Mouse (Mus musculus): ENCODE results near the gene Gm4981. TPM values are rescaled to one million over a fixed set of nuclear protein-coding genes. Genes with fewer than 3 reads are reported as not detected.
"Not testable (repeated sequence)": the region's sequence is repeated elsewhere in the genome, so short reads cannot be mapped to it uniquely, and the experiment has no call there.

Gene Gm4981
- polyA plus RNA-seq (2012; rRNA removed): not detected in 2 replicates

DNA sequence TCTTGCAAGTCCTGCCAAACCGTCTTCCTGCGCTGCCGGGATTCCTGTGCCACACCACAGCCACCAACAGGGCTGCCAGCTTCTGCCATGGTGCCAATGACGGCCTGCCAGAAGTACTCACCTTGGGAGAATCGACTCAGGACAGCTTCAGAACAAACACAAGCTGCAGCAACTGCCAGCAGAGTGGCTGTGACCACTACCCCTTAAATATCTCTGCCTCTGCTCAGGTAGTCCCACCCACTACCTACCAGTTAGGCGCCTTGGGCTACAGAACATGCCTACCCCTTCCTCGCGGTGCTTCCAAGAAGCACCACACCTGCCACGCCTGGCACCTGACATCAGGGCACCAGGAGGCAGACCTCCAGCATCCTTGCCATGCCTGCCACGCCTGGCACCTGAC lies at the start of gene Gm4981:
Gene Gm4981, minus strand, starts transcription at position 89 of the 400 bp plus-strand sequence.
- no peaks in the 10 kb centered on the region for H3K36me3 ChIP-seq (ENCODE audit: control insufficient read depth, insufficient read depth, low read length)
- DNase-seq (ENCODE audit: low read depth in 1 of 2, low spot score in 2 of 2): no peak
- H3K27ac ChIP-seq (ENCODE audit: insufficient read depth, low read length): no peak within 1 kb of the TSS
- TF ChIP-seq POLR2A (IDR thresholded peaks at IDR 0.05; ENCODE audit: low read depth, low read length) (no peak), CTCF (IDR thresholded peaks at IDR 0.05; ENCODE audit: extremely low read depth, insufficient read depth, insufficient read length, insufficient replicate concordance) (no peak)
- no peaks in the 10 kb centered on the region for H3K4me1 ChIP-seq (ENCODE audit: control insufficient read depth, insufficient read depth, insufficient read length)
- no peak within 1 kb of the TSS for H3K4me3 ChIP-seq (ENCODE audit: extremely low read depth, insufficient read depth, insufficient read length)
- WGBS: 87% methylated on average over 10 of the region's 10 CpGs
- H3K27me3 ChIP-seq (ENCODE audit: control insufficient read depth, insufficient read depth, low read length): no peaks in the 10 kb centered on the region

DNA sequence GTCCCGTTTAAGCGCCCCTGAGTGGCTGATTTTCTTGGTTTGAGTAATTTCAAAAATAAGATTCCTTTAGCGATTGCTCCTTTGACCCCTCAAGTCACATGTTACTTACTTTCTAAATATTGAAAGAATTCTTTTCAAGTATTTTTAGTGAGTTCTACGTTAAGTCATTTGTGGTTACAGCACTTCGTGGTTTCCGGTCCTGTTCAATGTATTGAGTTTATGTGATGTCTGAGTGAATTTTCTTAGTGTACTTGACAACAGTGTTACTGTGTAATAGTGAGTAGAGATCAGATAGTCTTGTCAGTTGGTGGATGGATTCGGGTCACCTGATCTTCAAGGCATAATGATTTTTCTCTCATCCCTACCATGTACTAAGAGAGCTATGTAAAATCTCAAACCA lies 45.7 kb upstream of the Gm4981 start:
- TF ChIP-seq POLR2A (IDR thresholded peaks at IDR 0.05; ENCODE audit: low read depth, low read length) (no peak), CTCF (IDR thresholded peaks at IDR 0.05; ENCODE audit: extremely low read depth, insufficient read depth, insufficient read length, insufficient replicate concordance) (no peak)
- Histone ChIP-seq H3K27ac (ENCODE audit: insufficient read depth, low read length) (no peak overlapping the region), H3K27me3 (ENCODE audit: control insufficient read depth, insufficient read depth, low read length) (no peaks in the 10 kb centered on the region), H3K4me1 (ENCODE audit: control insufficient read depth, insufficient read depth, insufficient read length) (no peaks in the 10 kb centered on the region), H3K4me3 (ENCODE audit: extremely low read depth, insufficient read depth, insufficient read length) (no peak overlapping the region), H3K36me3 (ENCODE audit: control insufficient read depth, insufficient read depth, low read length) (peaks cover 23% of the 10 kb centered on the region)
- DNase-seq (ENCODE audit: low read depth in 1 of 2, low spot score in 2 of 2): no peak
- WGBS: 75% methylated on average over 7 of the region's 7 CpGs

DNA sequence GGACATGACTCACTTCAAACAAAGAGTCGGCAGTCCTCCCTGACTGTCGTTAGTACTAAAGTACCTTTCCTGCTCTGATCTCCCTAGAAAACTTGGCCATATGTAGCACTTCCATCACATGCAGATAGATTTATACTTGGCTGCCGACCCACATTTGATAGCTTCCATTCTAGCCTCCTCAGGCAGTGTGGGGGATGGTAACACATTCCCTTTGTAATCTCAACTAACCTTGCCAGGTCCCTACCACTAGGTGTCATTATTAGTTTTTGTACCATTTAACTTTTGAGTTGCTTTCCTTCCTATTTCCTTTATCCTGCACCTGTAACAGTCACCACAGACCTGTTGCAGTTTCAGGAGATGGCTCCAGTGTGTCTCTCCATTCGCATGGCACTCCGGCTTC lies 22.0 kb upstream of the Gm4981 start:
- Histone ChIP-seq H3K27ac (ENCODE audit: insufficient read depth, low read length) (no peak overlapping the region), H3K4me3 (ENCODE audit: extremely low read depth, insufficient read depth, insufficient read length) (no peak overlapping the region), H3K27me3 (ENCODE audit: control insufficient read depth, insufficient read depth, low read length) (no peaks in the 10 kb centered on the region), H3K4me1 (ENCODE audit: control insufficient read depth, insufficient read depth, insufficient read length) (peaks cover 3% of the 10 kb centered on the region), H3K36me3 (ENCODE audit: control insufficient read depth, insufficient read depth, low read length) (peaks cover 9% of the 10 kb centered on the region)
- 80% methylated on average over 5 of the region's 5 CpGs for WGBS
- no peak for DNase-seq (ENCODE audit: low read depth in 1 of 2, low spot score in 2 of 2)
- TF ChIP-seq CTCF (IDR thresholded peaks at IDR 0.05; ENCODE audit: extremely low read depth, insufficient read depth, insufficient read length, insufficient replicate concordance) (no peak), POLR2A (IDR thresholded peaks at IDR 0.05; ENCODE audit: low read depth, low read length) (no peak)

DNA sequence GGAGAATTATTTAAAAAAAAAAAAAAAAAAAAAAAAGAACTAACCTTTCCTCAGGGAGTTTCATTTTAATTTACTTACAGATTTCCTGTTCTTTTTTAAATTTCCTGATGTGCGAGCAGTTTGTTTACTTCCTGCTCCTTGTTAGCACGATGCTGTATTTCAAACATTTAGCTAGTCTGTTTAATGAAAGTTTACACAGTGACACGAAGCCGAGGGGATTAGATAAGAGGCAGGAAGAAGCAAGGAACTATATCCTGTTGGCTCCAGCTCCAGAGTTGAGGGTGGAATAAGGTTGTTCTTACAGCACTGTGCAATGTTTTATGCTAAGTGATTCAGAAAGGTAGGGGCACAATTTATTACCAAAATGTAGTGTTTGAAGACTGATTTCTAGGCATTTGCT lies 19.5 kb upstream of the Gm4981 start:
- no peaks in the 10 kb centered on the region for H3K27me3 ChIP-seq (ENCODE audit: control insufficient read depth, insufficient read depth, low read length)
- no peak for TF ChIP-seq POLR2A (IDR thresholded peaks at IDR 0.05; ENCODE audit: low read depth, low read length)
- TF ChIP-seq CTCF (IDR thresholded peaks at IDR 0.05; ENCODE audit: extremely low read depth, insufficient read depth, insufficient read length, insufficient replicate concordance): no peak
- H3K4me1 ChIP-seq (ENCODE audit: control insufficient read depth, insufficient read depth, insufficient read length): peaks cover 3% of the 10 kb centered on the region
- WGBS: 0% methylated on average over 4 of the region's 4 CpGs
- H3K36me3 ChIP-seq (ENCODE audit: control insufficient read depth, insufficient read depth, low read length): peaks cover 5% of the 10 kb centered on the region
- H3K4me3 ChIP-seq (ENCODE audit: extremely low read depth, insufficient read depth, insufficient read length): peak overlapping the region; percentile 78
- H3K27ac ChIP-seq (ENCODE audit: insufficient read depth, low read length): no peak overlapping the region
- DNase-seq (ENCODE audit: low read depth in 1 of 2, low spot score in 2 of 2): no peak

DNA sequence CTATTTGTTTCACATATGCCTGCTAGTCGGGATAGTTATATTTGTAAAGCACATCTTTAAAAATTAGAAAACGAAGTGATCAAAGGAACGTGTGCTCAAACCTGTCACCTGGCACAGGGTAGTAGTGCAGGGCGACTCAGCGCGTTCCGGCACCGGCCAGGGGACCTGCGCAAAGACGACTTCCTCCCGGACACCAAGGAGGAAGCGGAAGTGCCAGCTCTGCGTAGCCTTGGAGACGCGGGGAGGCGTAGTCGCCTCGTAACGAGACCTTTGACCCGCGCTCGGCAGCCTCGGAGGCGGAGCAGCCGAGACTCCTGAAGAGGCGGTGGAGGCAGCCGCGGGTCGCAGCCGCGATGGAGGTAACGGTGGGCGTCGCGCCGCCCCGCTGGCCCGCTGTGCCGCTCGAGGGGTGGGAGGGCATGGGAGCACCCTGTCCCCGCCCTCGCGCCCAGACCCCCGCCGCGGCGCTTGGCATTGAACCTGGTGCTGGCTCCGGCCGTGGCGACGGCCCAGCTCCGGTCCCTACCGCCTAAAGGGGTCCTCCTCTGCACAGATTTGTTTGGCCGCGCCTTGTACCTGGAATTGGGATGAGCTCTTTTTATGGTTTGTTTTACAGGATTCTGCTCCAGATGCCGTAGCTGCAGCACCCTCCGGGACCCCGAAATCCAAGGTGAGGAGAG lies 18.9 kb upstream of the Gm4981 start, which contains the start of gene Gcc2:
Gene Gcc2, plus strand, starts transcription at position 285 of the 680 bp plus-strand sequence.
- DNase-seq (ENCODE audit: low read depth in 1 of 2, low spot score in 2 of 2): peak; percentile 87 to 92
- Histone ChIP-seq H3K36me3 (ENCODE audit: control insufficient read depth, insufficient read depth, low read length) (peaks cover 5% of the 10 kb centered on the region), H3K27ac (ENCODE audit: insufficient read depth, low read length) (peak within 1 kb of the TSS; percentile 18; the same call in 1 of the 2 replicates)

DNA sequence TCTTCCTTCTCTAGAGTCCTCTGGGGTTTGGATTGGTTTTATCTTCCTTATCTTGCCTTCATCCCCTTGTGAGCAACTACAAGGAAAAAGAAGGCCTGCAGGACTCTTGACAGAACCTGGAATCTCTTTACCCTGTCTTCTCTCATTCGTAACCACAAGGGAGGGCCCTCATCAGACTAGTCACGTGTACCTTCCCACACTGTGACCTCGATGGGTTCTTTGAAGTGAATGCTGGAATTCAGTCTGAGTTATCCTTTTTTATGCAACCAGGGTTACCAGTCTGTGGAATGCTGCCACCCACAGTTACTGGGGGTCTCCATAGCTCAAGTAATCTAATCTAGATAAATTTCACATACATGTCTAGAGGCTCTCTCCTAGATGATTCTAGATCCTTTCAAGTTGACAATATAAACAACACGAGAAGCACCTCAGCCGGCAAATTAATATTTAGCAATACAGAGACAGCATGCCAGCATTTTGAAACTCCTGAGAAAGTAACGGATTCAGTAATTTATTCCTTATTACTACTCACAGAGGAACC lies 18.2 kb upstream of the Gm4981 start:
- DNase-seq (ENCODE audit: low read depth in 1 of 2, low spot score in 2 of 2): no peak
- Histone ChIP-seq H3K4me3 (ENCODE audit: extremely low read depth, insufficient read depth, insufficient read length) (no peak overlapping the region), H3K27ac (ENCODE audit: insufficient read depth, low read length) (no peak overlapping the region), H3K36me3 (ENCODE audit: control insufficient read depth, insufficient read depth, low read length) (peaks cover 1% of the 10 kb centered on the region), H3K27me3 (ENCODE audit: control insufficient read depth, insufficient read depth, low read length) (no peaks in the 10 kb centered on the region), H3K4me1 (ENCODE audit: control insufficient read depth, insufficient read depth, insufficient read length) (peaks cover 3% of the 10 kb centered on the region)
- TF ChIP-seq CTCF (IDR thresholded peaks at IDR 0.05; ENCODE audit: extremely low read depth, insufficient read depth, insufficient read length, insufficient replicate concordance): no peak
- no peak for TF ChIP-seq POLR2A (IDR thresholded peaks at IDR 0.05; ENCODE audit: low read depth, low read length)
- 13% methylated on average over 6 of the region's 6 CpGs for WGBS

More for the DNA sequence above, 18.9 kb upstream of the Gm4981 start, which contains the start of gene Gcc2:
- peaks cover 3% of the 10 kb centered on the region for H3K4me1 ChIP-seq (ENCODE audit: control insufficient read depth, insufficient read depth, insufficient read length)
- H3K4me3 ChIP-seq (ENCODE audit: extremely low read depth, insufficient read depth, insufficient read length): peak within 1 kb of the TSS; percentile 78
- no peaks in the 10 kb centered on the region for H3K27me3 ChIP-seq (ENCODE audit: control insufficient read depth, insufficient read depth, low read length)
- under 1% methylated on average over 58 of the region's 58 CpGs for WGBS
- TF ChIP-seq POLR2A (IDR thresholded peaks at IDR 0.05; ENCODE audit: low read depth, low read length): peak; percentile 89
- no peak for TF ChIP-seq CTCF (IDR thresholded peaks at IDR 0.05; ENCODE audit: extremely low read depth, insufficient read depth, insufficient read length, insufficient replicate concordance)

DNA sequence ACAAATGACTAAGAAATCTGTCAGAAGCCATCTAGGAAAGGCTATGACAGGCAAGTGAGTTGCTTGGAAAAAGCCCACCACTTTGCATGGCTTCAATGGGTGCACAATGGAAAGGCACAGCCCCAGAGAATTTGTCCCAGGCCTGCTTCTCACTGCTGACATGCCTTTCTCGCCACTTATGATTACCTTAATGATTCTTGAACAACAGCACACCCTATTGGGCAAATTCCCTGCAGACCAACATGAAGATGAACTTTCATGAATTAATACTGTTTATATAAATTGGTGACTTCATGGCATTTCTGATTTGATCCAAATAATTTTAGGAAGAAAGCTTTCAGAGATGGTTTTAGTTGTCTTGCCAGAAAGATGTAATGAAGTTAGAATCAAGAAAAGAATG lies 13.0 kb upstream of the Gm4981 start:
- WGBS: 58% methylated on average over 1 of the region's 1 CpGs
- Histone ChIP-seq H3K4me1 (ENCODE audit: control insufficient read depth, insufficient read depth, insufficient read length) (peaks cover under 1% of the 10 kb centered on the region), H3K27me3 (ENCODE audit: control insufficient read depth, insufficient read depth, low read length) (no peaks in the 10 kb centered on the region), H3K36me3 (ENCODE audit: control insufficient read depth, insufficient read depth, low read length) (no peaks in the 10 kb centered on the region), H3K4me3 (ENCODE audit: extremely low read depth, insufficient read depth, insufficient read length) (no peak overlapping the region), H3K27ac (ENCODE audit: insufficient read depth, low read length) (no peak overlapping the region)
- DNase-seq (ENCODE audit: low read depth in 1 of 2, low spot score in 2 of 2): no peak
- TF ChIP-seq CTCF (IDR thresholded peaks at IDR 0.05; ENCODE audit: extremely low read depth, insufficient read depth, insufficient read length, insufficient replicate concordance): no peak
- no peak for TF ChIP-seq POLR2A (IDR thresholded peaks at IDR 0.05; ENCODE audit: low read depth, low read length)

DNA sequence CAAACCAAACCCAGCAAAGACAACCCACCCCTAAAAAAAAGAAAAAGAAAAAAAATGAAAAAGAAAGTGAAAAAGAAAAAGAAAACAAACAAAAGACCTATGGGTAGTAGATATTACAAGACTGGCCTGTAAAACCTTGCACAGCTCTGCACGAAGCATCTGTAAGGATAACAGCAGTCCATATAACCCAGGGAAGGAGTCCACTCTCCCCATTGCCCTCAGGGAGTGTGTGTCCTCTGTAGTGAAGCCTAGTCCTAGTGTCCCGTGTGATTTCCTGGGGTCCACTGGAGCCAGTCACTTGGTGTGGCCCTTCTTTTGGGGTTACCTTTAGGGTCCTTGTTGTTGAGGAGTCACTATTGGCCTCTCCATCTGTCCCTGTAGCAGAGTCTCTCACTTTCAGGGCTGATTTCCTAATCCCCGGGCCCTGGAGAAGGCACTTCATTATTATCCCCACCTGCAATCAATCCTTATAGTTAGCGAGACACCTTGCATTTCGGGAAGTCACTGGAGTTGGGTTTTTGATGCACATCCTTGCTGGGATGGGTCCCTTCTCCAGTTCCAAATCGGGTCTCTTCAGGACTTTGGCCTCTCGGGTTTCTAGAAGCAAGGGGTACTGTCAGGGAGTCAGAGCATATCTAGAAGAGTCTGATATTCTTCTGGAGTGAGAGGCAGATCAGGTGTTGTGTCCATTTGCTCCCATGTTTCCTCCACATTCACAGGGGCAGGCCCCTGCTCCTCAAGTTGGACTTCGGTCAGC lies 2.7 kb upstream of the Gm4981 start:
- H3K27ac ChIP-seq (ENCODE audit: insufficient read depth, low read length); H3K4me1 ChIP-seq (ENCODE audit: control insufficient read depth, insufficient read depth, insufficient read length); H3K4me3 ChIP-seq (ENCODE audit: extremely low read depth, insufficient read depth, insufficient read length); H3K36me3 ChIP-seq (ENCODE audit: control insufficient read depth, insufficient read depth, low read length); H3K27me3 ChIP-seq (ENCODE audit: control insufficient read depth, insufficient read depth, low read length): not testable (repeated sequence)
- WGBS: 85% methylated on average over 8 of the region's 8 CpGs
- DNase-seq (ENCODE audit: low read depth in 1 of 2, low spot score in 2 of 2): peak in 1 of 2 experiments; percentile 49

DNA sequence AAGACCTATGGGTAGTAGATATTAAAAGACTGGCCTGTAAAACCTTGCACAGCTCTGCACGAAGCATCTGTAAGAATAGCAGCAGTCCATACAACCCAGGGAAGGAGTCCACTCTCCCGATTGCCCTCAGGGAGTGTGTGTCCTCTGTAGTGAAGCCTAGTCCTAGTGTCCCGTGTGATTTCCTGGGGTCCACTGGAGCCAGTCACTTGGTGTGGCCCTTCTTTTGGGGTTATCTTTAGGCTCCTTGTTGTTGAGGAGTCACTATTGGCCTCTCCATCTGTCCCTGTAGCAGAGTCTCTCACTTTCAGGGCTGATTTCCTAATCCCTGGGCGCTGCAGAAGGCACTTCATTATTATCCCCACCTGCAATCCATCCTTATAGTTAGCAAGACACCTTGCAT lies 1.5 kb downstream of the Gm4981 start:
- not testable (repeated sequence) for H3K4me3 ChIP-seq (ENCODE audit: extremely low read depth, insufficient read depth, insufficient read length); DNase-seq (ENCODE audit: low read depth in 1 of 2, low spot score in 2 of 2); H3K4me1 ChIP-seq (ENCODE audit: control insufficient read depth, insufficient read depth, insufficient read length); H3K27ac ChIP-seq (ENCODE audit: insufficient read depth, low read length); H3K36me3 ChIP-seq (ENCODE audit: control insufficient read depth, insufficient read depth, low read length); H3K27me3 ChIP-seq (ENCODE audit: control insufficient read depth, insufficient read depth, low read length)
- 86% methylated on average over 4 of the region's 4 CpGs for WGBS
